Mouse (Mus musculus) heart, postnatal 10 days (tissue): ENCODE measurements around the gene Hmga1b. TPM values are rescaled to one million over a fixed set of nuclear protein-coding genes. Genes with fewer than 3 reads are reported as not detected.
"Not testable (repeated sequence)": the region's sequence is repeated elsewhere in the genome, so short reads cannot be mapped to it uniquely, and the experiment has no call there.

Source experiments
- DNase-seq, 2 experiments: peaks; one replicate each; pipeline ENCODE4 v3.0.0; 2021
- intact Hi-C: fragments of 180-260 bp; cut with DNase I; formaldehyde crosslinking; loops from one replicate; pipeline ENCODE4 v1.15.1; 2025
- total RNA-seq, 2 experiments: library from RNA; stranded (reverse); gene quantifications; 2 replicates each; pipeline ENCODE4 v1.2.3; 2021

The Hmga1b gene
- 10 to 100 TPM; 20.1 to 21.0 TPM for total RNA-seq

DNA sequence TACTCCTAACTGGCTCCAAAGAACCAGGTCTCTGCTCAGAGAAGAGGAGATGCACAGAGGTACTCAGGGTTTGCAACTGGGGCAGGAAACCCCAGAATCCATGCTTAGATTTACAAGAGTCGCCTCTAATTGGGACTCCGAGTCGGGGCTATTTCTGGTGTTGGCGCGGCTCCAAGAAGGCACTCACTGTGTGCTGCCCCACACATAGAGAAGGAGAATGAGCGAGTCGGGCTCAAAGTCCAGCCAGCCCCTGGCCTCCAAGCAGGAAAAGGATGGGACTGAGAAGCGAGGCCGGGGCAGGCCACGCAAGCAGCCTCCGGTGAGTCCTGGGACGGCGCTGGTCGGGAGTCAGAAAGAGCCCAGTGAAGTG, at the start of gene Hmga1b:
Hmga1b (plus strand) TSS at position 123 of the 370 bp plus-strand sequence.
- intact Hi-C loops, DNase-seq: not testable (repeated sequence)

DNA sequence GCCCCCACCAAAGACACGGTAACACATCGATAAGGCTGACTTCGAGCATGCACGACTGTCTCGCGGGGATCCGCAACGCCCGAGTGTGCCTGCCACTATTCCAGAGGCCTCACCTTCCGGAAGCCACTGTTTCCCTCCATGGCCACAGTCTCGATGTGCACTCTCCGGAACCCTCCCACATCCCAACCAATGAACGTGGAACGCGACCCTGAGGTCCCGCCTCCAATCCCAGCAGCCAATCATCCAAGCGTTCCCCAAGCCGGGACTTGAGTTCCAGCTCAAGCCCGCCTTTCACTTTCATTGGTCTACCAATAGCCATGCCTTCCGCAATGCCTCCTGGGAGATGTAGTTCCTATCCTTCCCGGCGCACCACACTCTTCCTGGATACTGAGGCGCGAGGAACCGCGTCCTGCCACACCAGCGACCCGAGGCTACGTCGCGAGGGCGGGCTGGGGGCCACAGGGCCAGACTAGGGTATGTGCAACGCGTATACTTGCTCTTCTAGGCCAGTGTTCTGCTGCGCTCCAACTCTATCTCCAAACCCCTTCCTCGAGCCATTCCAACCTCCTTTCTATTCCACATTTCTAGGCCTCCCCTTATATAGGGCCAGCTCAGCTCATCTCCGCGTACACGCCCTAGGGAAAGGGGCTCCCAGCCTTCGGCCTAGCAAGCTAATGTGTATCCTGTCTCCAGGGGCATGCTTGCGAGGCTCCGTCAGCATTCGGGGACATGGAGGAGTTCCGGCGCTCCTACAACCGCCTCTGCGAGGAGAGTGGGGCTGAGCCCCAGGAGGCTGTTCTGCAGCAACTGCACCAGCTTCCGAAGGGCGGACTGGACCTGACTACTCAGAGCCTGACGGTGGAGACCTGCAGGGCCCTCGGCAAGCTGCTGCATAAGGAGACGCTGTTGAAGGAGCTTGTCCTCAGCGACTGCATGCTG, 48.7 kb upstream of the Hmga1b start, which contains the start of the genes Cenpx and Lrrc45:
Cenpx (minus strand) TSS at position 159 of the 939 bp plus-strand sequence.
Lrrc45 (plus strand) TSS at position 346 of the 939 bp plus-strand sequence.
- peak; percentile 99 for DNase-seq
- intact Hi-C loops: no loop called here

DNA sequence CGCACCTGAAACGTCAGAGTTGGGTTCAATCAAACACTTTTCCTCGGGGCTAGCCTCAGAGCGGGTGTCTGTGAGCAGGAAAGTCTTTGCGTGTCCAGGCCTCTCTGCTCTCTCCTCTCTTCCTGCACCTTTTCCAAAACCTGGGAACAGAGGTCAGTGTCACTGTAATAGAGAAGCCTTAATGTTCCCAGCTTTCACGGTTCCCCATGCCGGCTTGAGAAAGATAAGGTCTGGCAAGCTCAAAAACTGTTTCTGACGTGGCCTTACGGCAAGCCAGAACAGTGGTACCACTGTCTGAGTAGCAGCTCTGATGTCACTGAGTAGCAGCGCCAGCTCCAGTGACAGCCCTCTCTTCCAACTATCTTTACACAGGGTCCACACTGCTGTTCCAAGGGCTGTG, 48.0 kb upstream of the Hmga1b start:
- no peak for DNase-seq
- intact Hi-C loops: no loop called here

DNA sequence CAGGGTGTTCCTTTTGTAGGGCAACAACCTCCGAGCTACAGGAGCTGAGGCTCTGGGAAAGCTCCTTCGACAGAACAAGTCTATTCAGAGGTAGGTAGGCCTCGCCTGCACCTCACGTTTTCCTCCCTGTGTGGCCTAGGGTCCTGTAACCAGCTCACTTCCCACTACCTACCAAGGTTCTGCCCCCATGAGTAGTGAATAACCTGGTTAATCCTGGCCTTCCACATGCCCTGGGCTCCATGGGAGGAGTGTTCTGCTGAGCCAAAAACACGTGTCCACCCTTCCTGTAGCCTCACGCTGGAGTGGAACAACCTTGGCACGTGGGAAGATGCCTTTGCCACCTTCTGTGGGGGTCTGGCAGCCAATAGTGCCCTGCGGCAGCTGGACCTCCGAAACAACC, 47.5 kb upstream of the Hmga1b start:
- intact Hi-C loops: no loop called here

DNA sequence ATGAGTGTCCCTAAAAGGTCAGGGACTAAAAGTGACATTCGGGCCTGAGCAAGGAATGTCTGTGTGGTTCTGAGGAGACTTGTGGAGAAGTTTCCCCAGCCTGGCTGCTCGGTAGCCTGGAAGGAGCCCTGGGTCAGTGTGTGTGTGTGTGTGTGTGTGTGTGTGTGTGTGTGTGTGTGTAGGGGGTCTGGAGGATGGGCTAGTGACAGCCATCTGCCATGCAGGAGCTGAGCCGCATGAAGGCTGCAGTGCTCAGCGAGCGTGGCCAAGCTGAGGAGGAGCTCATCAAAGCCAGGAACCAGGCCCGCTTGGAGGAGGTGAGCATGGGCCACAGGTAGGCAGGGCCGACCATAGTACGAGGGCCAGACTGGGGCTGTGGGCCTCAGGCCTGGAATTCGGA, 43.4 kb upstream of the Hmga1b start:
- DNase-seq: no peak
- intact Hi-C loops: no loop called here

More for the DNA sequence above, 47.5 kb upstream of the Hmga1b start:
- no peak for DNase-seq

DNA sequence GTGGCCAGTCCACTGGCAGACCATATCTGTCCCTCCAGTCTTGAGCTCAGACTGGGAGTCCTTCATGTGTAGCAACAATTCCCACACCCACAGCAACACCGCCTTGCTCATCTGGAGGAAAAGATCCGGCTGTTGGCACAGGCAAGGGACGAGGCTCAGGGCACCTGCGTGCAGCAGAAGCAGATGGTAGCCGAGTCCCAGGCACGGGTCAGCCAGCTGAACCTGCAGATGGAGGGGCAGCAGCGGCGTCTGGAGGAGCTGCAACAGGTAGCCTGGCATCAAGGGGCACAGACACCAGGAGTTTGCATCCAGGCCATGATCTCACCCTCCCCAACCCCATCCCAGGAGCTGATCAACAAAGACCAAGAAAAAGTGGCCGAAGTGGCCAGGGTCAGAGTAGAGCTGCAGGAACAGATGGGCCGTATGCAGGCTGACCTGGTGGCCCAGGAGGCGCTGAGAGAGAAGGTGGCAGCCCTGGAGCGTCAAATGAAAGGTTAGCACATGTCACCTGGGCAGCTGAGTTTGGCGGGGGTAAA, 42.7 kb upstream of the Hmga1b start:
- intact Hi-C loops: loop anchor here (1.0 to 10.0 kb wide), 3 partner anchors 56 to 325 kb away; partner anchors contain the start of gene Dus1l
- no peak for DNase-seq

DNA sequence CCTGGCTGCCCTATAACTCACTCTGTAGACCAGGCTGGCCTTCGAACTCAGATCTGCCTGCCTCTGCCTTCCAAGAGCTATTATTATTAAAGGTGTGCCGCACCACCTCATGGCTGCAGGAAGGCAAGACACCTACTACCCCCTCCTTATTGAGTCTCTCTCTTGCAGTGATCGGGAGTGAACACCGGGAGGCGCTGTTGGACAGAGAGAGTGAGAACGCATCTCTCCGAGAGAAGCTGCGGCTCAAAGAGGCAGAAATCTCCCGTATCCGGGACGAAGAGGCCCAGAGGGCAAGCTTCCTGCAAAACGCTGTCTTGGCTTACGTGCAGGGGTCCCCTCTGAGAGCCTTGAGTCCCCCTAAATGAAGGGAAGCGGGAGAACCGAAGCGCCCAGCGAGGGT, 42.1 kb upstream of the Hmga1b start:
- intact Hi-C loops: loop anchor here (1.0 to 10.0 kb wide), 3 partner anchors 56 to 324 kb away; partner anchors contain the start of gene Dus1l
- DNase-seq: peak; percentile 91 to 94

DNA sequence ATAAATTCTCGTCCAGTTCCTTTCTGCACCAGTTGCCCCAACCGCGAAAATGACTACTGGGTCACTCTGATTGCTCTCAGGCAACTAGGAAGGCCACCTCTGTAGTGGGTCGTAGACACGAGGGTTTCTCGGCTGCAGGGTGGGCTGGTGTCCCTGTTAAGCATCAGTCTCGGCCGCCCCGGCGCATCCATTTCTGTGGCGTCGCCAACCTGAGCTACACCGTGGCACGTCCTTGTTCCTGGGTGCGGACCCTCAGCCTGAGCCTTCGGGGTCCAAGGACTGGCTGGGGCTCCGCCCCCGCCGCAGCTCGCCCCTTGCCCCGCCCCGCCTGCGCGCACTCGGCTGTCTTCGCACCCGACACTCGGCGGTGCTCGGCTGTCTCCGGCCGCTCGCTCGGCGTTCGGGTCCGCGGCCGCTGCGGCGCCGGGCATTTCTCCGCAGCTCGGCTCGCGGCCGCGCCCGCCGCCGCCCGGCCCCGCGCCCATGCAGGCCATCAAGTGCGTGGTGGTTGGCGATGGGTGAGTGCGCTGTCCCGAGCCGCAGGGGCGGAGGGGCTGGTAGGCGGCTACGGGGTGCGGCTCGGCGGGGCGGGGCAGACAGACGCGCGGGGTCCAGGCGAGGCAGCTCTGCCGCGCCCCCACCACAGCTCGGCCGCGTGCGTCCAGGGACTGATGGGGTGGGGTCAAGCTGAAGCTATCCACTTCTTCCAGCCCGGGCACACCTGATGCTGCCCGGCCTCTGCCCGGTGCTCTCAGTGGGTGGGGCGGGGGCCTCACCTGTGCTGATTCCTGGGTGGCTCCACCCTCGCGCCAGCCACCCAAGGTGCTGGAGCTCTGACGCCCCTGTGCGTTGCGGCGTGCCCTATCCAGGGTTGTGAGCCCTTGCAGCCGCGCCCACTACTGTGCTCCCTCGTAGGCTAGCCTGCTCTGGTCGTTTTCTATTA, 41.2 kb upstream of the Hmga1b start, which contains the start of gene Rac3:
Rac3 (plus strand) TSS at position 347 of the 943 bp plus-strand sequence.
- DNase-seq: peak; percentile 64 to 66
- intact Hi-C loops: loop anchor here (2.0 to 10.0 kb wide), 2 partner anchors 25 to 323 kb away; no protein-coding TSS in a partner anchor

DNA sequence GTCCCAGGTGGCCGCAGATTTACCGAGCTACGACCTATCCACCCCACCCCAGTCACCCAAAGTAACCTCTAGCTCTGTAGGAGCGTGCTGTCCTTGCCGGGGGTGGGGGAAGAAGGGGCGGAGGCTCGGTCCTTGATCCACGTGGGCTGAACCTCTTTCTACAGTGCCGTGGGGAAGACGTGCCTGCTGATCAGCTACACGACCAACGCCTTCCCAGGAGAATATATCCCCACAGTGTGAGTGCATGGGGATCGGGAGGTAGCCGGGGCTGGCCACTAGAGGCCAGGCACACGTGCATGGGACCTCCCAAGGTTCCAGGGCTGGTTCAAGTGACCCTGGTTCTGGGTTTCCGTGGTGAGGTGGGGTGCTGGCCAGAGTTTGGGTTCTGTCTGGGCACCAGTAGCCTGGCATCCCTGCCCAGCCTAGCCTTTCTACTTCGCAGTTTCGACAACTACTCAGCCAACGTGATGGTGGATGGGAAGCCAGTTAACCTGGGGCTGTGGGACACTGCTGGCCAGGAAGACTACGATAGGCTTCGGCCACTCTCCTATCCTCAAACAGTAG, 40.4 kb upstream of the Hmga1b start:
- DNase-seq: no peak
- intact Hi-C loops: loop anchor here (2.0 to 10.0 kb wide), 2 partner anchors 25 to 323 kb away; no protein-coding TSS in a partner anchor

DNA sequence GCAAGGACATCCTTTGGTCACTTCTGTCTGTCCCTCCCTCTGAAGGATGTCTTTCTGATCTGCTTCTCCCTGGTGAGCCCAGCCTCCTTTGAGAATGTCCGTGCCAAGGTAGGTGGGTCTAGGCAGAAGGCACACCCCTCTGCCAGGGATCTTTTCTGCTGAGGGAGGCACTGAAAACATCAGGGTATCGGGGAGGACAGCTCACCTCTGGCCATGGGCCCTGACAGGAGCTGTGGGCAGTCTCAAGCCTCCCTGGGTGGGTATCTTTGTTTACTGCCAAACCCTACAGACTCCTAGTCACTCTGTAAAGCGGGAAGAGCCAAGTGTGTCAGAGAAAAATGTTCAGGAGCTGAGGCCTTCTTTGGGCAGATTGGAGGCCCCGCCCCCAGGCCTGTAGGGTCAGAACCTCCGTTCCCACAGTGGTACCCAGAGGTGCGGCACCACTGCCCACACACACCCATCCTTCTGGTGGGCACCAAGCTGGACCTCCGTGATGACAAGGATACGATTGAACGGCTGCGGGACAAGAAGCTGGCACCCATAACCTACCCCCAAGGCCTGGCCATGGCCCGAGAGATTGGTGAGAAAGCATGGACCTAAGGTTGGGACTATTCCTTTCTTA, 39.7 kb upstream of the Hmga1b start:
- DNase-seq: peak in 1 of 2 experiments; percentile 4
- intact Hi-C loops: loop anchor here (2.0 to 10.0 kb wide), 2 partner anchors 24 to 322 kb away; no protein-coding TSS in a partner anchor

DNA sequence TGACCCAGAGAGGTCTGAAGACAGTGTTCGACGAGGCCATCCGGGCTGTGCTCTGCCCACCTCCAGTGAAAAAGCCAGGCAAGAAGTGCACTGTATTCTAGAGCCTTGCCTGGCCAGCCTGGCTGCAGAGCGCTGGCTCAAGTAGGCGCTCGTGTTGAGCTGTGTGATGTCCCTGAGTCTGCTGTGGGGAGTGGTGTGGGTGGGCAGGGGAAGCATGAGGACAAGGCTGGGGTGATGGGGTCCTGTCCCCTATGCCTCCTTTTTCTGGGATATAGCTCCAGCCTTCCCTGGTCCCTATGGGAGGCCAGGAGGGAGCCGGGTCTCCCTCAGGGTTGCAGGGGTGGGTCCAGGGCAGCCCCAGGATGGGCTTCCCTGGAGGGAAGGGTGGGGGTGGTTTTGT, 39.1 kb upstream of the Hmga1b start:
- intact Hi-C loops: loop anchor here (2.0 to 10.0 kb wide), 2 partner anchors 23 to 321 kb away; no protein-coding TSS in a partner anchor
- DNase-seq: peak in 1 of 2 experiments; percentile 1

DNA sequence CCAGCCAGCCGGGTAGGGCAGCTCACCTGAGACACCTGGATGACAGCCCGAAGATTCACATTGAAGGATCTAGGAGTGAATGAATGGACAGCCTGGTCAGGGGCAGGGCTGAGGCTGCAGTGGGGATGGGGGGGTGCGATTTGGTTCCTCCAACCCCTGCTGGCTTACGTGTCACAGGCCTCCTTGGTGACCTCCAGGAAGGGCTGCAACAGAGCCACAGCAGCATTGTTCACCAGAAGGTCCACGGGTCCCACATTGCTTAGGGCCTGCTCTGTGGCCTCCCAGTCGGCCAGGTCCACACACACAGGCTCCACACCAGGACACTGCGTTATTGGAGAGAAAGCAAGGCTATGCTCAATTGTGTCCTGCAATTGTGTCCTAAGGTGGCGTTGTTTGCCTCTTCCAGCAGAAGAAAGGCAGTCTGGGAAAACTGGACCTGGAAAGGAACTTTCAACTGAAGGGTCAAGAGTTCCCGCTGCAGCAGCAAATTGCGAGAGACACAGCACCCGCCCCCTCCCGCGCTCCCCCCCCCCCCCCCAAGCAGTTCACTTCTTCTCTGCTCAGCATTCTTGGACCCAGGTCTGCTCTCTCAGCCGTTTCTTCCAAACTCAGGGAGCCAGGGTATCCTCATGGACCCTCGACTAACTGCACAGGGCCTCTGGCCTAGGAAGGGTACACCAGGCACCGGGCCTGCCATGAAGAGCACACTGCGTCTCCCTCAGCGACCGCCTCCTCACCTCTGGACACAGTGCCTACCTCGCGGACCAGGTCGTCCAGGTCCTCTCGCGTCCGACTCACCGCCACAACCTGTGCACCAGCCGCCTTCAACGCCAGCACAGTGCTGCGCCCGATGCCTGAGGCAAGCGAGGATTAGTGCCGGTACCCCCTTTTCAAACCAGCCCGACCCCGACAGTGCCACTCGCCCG, 36.1 kb upstream of the Hmga1b start:
- DNase-seq: peak in 1 of 2 experiments; percentile 2
- intact Hi-C loops: loop anchor here (10.0 kb wide), 1 partner anchor 318 kb away; no protein-coding TSS in a partner anchor

DNA sequence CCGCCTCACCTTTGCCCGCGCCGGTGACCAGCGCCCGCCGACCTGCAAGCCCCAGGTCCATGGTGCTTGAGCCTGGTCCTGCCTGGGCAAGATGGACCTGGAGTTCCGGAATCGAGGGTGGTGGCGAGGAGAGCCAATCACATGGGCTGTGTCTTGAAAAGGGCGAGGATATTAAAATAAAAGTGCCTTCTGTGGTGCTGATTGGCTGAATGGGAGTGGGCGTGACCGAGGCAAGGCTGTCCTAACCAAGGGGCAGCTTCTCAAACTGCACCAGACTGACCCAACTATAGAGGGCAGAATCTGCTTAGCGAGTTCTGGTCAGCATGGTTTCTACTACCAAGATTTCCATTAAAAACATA, 35.4 kb upstream of the Hmga1b start, which contains the start of gene Dcxr:
Dcxr (minus strand) TSS at position 113 of the 359 bp plus-strand sequence.
- peak in 1 of 2 experiments; percentile 91 for DNase-seq
- intact Hi-C loops: loop anchor here (10.0 kb wide), 1 partner anchor 318 kb away; no protein-coding TSS in a partner anchor

DNA sequence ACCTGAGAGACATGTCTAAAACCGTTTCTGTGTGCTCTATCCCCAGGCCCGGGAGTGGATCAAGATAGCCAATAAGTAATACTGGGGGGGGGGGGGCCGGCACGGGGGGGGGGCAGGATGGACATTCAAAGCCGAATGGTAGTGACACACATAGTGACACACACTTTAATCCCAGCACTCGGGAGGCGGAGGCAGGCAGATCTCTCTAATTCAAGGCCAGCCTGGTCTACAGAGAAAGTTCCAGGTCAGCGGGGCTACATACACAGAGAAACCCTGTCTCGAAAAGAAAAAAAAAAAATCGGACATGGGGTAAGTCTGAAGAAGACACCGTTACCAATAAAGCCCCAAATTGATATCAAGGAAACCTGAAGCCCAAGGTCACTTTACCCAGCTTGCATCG, 35.0 kb upstream of the Hmga1b start:
- DNase-seq: peak in 1 of 2 experiments; percentile 7
- intact Hi-C loops: loop anchor here (10.0 kb wide), 1 partner anchor 317 kb away; no protein-coding TSS in a partner anchor

DNA sequence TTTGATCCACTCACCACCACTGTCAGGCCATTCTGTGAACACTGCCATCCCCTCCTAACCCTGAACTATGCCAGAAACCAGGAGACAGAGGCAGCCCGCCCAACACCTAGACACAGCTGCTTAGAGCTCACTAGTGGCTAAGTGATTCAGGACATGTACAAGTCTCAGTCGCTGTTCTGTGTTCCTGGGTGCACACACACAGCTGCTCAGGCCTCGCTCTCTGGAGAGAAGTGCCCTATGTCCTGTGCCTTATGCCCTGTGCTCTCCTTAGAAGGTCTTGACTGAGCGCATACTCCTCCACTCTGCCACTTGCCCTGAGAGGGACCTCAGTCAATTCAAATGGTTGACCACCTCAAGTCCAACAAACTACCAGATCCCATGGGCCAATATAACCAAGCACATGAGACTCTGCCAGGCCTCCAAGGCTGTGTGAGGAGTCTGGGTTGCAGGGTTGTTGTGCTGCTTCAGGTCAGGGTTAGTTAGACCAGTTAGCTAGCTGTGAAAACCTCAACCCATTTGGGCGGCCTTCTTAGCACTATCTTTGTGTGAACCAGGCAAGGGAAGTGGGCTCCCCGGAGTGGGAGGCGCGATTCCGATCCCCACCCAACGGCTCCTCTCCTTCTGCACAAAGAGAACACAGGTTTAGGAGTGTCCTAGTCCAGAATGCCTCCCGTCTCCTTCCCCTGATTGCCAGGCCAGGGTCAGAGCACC, 33.9 kb upstream of the Hmga1b start:
- intact Hi-C loops: loop anchor here (10.0 kb wide), 1 partner anchor 316 kb away; no protein-coding TSS in a partner anchor
- DNase-seq: peak in 1 of 2 experiments; percentile 1

DNA sequence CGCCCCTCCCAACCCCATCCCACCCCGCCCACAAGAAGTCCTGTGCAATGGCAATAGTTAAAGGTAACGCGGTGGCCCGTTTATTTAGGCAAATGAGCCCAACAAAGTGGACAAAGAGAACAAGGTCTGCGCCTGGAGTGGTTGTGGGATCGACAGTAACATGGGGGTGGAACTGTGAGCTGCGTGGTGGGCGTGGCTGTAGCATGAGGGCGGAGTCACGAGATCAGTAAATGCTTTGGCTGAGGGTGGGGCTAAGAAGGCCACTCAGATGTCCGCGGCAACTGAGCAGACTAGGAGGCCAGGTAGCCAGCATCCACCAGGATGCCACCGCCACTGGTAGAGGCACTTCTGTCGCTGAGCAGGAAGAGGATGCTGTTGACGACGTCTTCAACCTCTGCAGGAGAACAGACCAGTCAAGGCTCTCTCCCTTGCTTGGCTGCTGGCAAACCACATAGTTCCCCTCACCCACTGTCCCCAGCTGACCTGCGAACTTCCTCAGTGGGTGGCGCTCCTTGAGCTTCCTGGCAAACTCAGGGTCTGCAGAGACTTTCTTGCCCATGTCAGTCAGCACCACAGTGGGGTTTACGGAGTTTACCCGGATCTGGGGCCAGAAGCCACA, 33.1 kb upstream of the Hmga1b start:
- DNase-seq: peak in 1 of 2 experiments; percentile 40
- intact Hi-C loops: loop anchor here (10.0 kb wide), 1 partner anchor 315 kb away; no protein-coding TSS in a partner anchor
